Mouse (Mus musculus) ZHBTc4 (cell line): ENCODE measurements around the gene Olfr57.
"Not testable (repeated sequence)": the region's sequence is repeated elsewhere in the genome, so short reads cannot be mapped to it uniquely, and the experiment has no call there.

Experiments used
- DNase-seq: peaks from one replicate; pipeline ENCODE4 v3.0.0-alpha.2; 2011; ENCODE audit warnings: low read depth, low spot score

Gene Olfr57

GRCm38 (mm10) chr10:79028441-79028840 is at the start of gene Olfr57:
Gene Olfr57 (plus strand): TSS chr10:79028741.
- DNase-seq = no peak

- DNase-seq = no peak
Observed at GRCm38 (mm10) chr10:78980750-78981149, 47.8 kb upstream of the Olfr57 start, which contains the start of gene Olfr1352. Gene Olfr1352 (plus strand): TSS chr10:78981050.

GRCm38 (mm10) chr10:79012172-79012571 is 16.4 kb upstream of the Olfr57 start, which contains the start of gene Olfr1351:
Gene Olfr1351 (plus strand): TSS chr10:79012472.
- DNase-seq = no peak

GRCm38 (mm10) chr10:79042457-79042856 is 13.9 kb downstream of the Olfr57 start:
- DNase-seq = peak; percentile 91

- DNase-seq = not testable (repeated sequence)
Observed at GRCm38 (mm10) chr10:79057370-79057769, 28.8 kb downstream of the Olfr57 start.
